Mouse (Mus musculus) small intestine, adult 2 months (tissue): ENCODE measurements around the gene Cyb561. TPM values are rescaled to one million over a fixed set of nuclear protein-coding genes. Genes with fewer than 3 reads are reported as not detected.
A peak's percentile ranks its signal among the peaks of the same experiment; 100 is the strongest.

ENCODE experiments used
- H3K27ac ChIP-seq: fragments of 200-500 bp; 2 replicates; pipeline ENCODE4 v1.5.1; 2012; ENCODE audit warnings: low read depth, low read length, control low read depth, inconsistent platforms; ENCODE audit not compliant: insufficient read depth
- H3K27me3 ChIP-seq: fragments of 200-500 bp; 2 replicates; pipeline ENCODE4 v1.6.1; 2012; ENCODE audit warnings: mild to moderate bottlenecking, moderate library complexity, low read length, inconsistent platforms; ENCODE audit not compliant: control insufficient read depth, insufficient read depth
- H3K36me3 ChIP-seq: fragments of 200-500 bp; 2 replicates; pipeline ENCODE4 v1.6.1; 2012; ENCODE audit warnings: mild to moderate bottlenecking, low read length, control low read depth, inconsistent platforms; ENCODE audit not compliant: control insufficient read depth, insufficient read depth
- H3K4me1 ChIP-seq: fragments of 200-500 bp; 2 replicates; pipeline ENCODE4 v1.6.1; 2012; ENCODE audit warnings: low read length, inconsistent platforms, mixed read lengths; ENCODE audit not compliant: control insufficient read depth, insufficient read depth, insufficient read length
- H3K4me3 ChIP-seq: fragments of 200-500 bp; 2 replicates; pipeline ENCODE4 v1.5.1; 2012; ENCODE audit warnings: low read depth, mild to moderate bottlenecking, control low read depth, inconsistent platforms, low read length, moderate library complexity
- CTCF ChIP-seq: fragments of 200-500 bp; IDR thresholded peaks from 2 replicates; pipeline ENCODE4 v1.5.1; 2012; ENCODE audit warnings: low read depth, mild to moderate bottlenecking, control low read depth, inconsistent platforms, low read length, moderate library complexity, mixed read lengths; ENCODE audit not compliant: insufficient replicate concordance, insufficient read length; ENCODE audit errors: extremely low read depth
- POLR2A ChIP-seq: fragments of 200-500 bp; IDR thresholded peaks from 2 replicates; pipeline ENCODE4 v1.6.1; 2012; ENCODE audit warnings: low read depth, mild to moderate bottlenecking, control low read depth, inconsistent platforms, low read length, moderate library complexity
- WGBS: fragments of 180-500 bp; shearing (Covaris S2); methylation state at CpG from one replicate; pipeline ENCODE4 v1.1.7; 2018; 5-methylcytosine and 5-hydroxymethylcytosine counted together
- polyA plus RNA-seq: library from polyadenylated mRNA; depleted of rRNA; stranded (reverse); fragments of >200 nt; gene quantifications from 2 replicates; pipeline ENCODE4 v1.2.3, GENCODE M21; 2012

The Cyb561 gene
- polyA plus RNA-seq, 1 experiment: 56.3 TPM

DNA sequence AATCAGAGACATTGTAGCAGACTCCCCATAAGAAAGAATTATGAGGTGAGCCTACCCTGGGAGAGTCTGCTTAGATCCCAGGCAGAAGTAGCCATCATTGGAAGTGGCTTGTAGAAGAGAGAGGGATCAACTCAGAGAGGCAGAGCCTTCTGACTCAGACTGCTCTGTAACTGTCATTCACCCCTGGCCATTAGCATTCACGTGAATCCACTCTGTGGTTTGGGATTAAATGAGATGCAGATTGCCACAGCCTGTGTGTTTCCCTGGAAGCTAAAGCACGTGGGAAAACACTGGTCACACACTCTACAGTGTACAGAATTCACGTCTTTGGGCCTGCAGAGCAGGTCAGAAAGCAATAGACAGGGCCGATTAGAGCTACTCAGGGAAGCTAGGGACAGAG, 31.3 kb upstream of the Cyb561 start:
- Histone ChIP-seq H3K4me1 (no peaks in the 10 kb centered on the region), H3K4me3 (no peak overlapping the region), H3K27ac (no peak overlapping the region), H3K27me3 (peaks cover 4% of the 10 kb centered on the region; the same call in 1 of the 2 replicates), H3K36me3 (peaks cover 74% of the 10 kb centered on the region)
- TF ChIP-seq POLR2A: no peak
- TF ChIP-seq CTCF: no peak
- 79% methylated on average over 4 of the region's 4 CpGs for WGBS

DNA sequence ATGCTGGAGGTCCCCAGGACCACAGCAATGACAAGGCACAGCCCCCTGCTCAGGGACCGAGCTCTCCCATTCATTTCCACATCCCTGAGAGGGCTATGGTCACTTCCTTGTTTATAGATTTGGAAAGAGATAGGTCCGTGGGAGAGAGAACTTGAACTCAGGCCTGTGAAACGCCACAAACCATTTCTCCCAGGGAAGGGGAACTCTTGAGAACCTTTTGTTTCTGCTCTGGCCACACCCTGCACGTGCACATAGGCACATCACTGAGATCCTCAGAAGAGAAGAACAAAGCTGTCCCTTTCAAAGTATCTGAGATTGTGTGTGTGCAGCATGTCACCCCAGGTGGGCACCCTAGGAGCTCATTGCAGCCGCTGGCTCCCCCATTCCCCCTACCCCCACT, 25.5 kb upstream of the Cyb561 start:
- Histone ChIP-seq H3K4me1 (no peaks in the 10 kb centered on the region; the same call in 1 of the 2 replicates), H3K4me3 (no peak overlapping the region), H3K27me3 (no peaks in the 10 kb centered on the region), H3K27ac (0 out of 2 replicates have a peak overlapping the region, but pooled peaks have one; percentile 12), H3K36me3 (peaks cover 67% of the 10 kb centered on the region)
- WGBS: 55% methylated on average over 5 of the region's 5 CpGs
- TF ChIP-seq POLR2A (no peak), CTCF (no peak)

DNA sequence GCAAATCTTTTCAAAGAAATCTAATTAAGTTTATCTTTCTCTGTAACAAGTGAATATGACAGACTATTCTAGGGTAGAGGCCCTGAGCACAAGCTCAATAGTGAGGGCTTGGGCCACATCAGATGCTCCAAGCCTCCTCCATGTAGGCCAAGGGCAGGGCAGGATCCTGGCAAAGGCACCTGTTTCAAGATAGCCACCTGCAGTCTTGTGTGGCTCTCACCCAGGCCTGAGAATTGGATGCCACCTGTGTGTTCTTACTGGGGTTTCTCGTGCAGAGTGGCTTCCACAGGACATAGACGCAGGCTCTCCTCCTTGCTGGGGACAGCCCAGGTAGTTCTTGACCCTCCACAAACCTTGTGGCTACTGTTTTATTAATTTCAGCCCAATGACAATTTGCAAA, 25.1 kb upstream of the Cyb561 start:
- H3K4me1 ChIP-seq: no peaks in the 10 kb centered on the region; the same call in 1 of the 2 replicates
- WGBS: 77% methylated on average over 2 of the region's 2 CpGs
- H3K36me3 ChIP-seq: peaks cover 68% of the 10 kb centered on the region
- no peak overlapping the region for H3K27ac ChIP-seq
- no peaks in the 10 kb centered on the region for H3K27me3 ChIP-seq
- TF ChIP-seq POLR2A: no peak
- no peak for TF ChIP-seq CTCF
- no peak overlapping the region for H3K4me3 ChIP-seq

- H3K27me3 ChIP-seq: no peaks in the 10 kb centered on the region
- WGBS: 69% methylated on average over 5 of the region's 5 CpGs
- no peak overlapping the region for H3K4me3 ChIP-seq
- no peaks in the 10 kb centered on the region; the same call in 1 of the 2 replicates for H3K4me1 ChIP-seq
- TF ChIP-seq CTCF (no peak), POLR2A (no peak)
- H3K36me3 ChIP-seq: peaks cover 65% of the 10 kb centered on the region
- no peak overlapping the region for H3K27ac ChIP-seq
These were observed 22.5 kb upstream of the Cyb561 start for GRCm38 (mm10) chr11:105975636-105976035.

- Histone ChIP-seq H3K36me3 (peaks cover 65% of the 10 kb centered on the region), H3K27me3 (no peaks in the 10 kb centered on the region), H3K4me3 (no peak overlapping the region), H3K27ac (no peak overlapping the region), H3K4me1 (no peaks in the 10 kb centered on the region; the same call in none of the 2 replicates)
- 71% methylated on average over 3 of the region's 3 CpGs for WGBS
- no peak for TF ChIP-seq CTCF
- TF ChIP-seq POLR2A: no peak
These were observed 21.9 kb upstream of the Cyb561 start for GRCm38 (mm10) chr11:105975050-105975449.

- Histone ChIP-seq H3K36me3 (peaks cover 63% of the 10 kb centered on the region), H3K4me3 (no peak overlapping the region), H3K27ac (no peak overlapping the region), H3K27me3 (no peaks in the 10 kb centered on the region), H3K4me1 (no peaks in the 10 kb centered on the region; the same call in none of the 2 replicates)
- TF ChIP-seq POLR2A (no peak), CTCF (no peak)
- WGBS: 98% methylated on average over 6 of the region's 6 CpGs
These were observed 21.5 kb upstream of the Cyb561 start for GRCm38 (mm10) chr11:105974593-105974992.

- Histone ChIP-seq H3K27me3 (no peaks in the 10 kb centered on the region), H3K36me3 (peaks cover 25% of the 10 kb centered on the region), H3K4me3 (peak overlapping the region; percentile 95), H3K4me1 (peaks cover 15% of the 10 kb centered on the region), H3K27ac (peak overlapping the region; percentile 36)
- TF ChIP-seq POLR2A (no peak), CTCF (peak; percentile 78; the same call in 1 of the 2 replicates)
- 33% methylated on average over 1 of the region's 1 CpGs for WGBS
These were observed 16.4 kb upstream of the Cyb561 start for GRCm38 (mm10) chr11:105969516-105969915.
